Mouse (Mus musculus): Measurements from ENCODE around the gene Elfn1. TPM values are rescaled to one million over a fixed set of nuclear protein-coding genes. Genes with fewer than 3 reads are reported as not detected.

Gene Elfn1
- total RNA-seq (2017) = not detected in 2 replicates

- ATAC-seq (replicated peaks; ENCODE audit: low read depth, poor library complexity, severe bottlenecking) = no peak
These were observed at the start of gene Elfn1 for GRCm38 (mm10) chr5:139907714-139908242. Gene Elfn1 (plus strand): TSS chr5:139907943.

- no peak for ATAC-seq (replicated peaks; ENCODE audit: low read depth, poor library complexity, severe bottlenecking)
These were observed 47.2 kb upstream of the Elfn1 start for GRCm38 (mm10) chr5:139860328-139861104.

GRCm38 (mm10) chr5:139862759-139863158 lies 45.0 kb upstream of the Elfn1 start:
- ATAC-seq (replicated peaks; ENCODE audit: low read depth, poor library complexity, severe bottlenecking) = no peak

GRCm38 (mm10) chr5:139870886-139871285 lies 36.9 kb upstream of the Elfn1 start:
- ATAC-seq (replicated peaks; ENCODE audit: low read depth, poor library complexity, severe bottlenecking) = no peak

GRCm38 (mm10) chr5:139871526-139871925 lies 36.2 kb upstream of the Elfn1 start:
- ATAC-seq (replicated peaks; ENCODE audit: low read depth, poor library complexity, severe bottlenecking) = no peak

GRCm38 (mm10) chr5:139877563-139877962 lies 30.2 kb upstream of the Elfn1 start:
- no peak for ATAC-seq (replicated peaks; ENCODE audit: low read depth, poor library complexity, severe bottlenecking)

GRCm38 (mm10) chr5:139879694-139880093 lies 28.0 kb upstream of the Elfn1 start:
- no peak for ATAC-seq (replicated peaks; ENCODE audit: low read depth, poor library complexity, severe bottlenecking)

- ATAC-seq (replicated peaks; ENCODE audit: low read depth, poor library complexity, severe bottlenecking) = no peak
These were observed 26.6 kb upstream of the Elfn1 start for GRCm38 (mm10) chr5:139881161-139881560.

- no peak for ATAC-seq (replicated peaks; ENCODE audit: low read depth, poor library complexity, severe bottlenecking)
These were observed 19.1 kb upstream of the Elfn1 start for GRCm38 (mm10) chr5:139888624-139889023.

GRCm38 (mm10) chr5:139889370-139889769 lies 18.4 kb upstream of the Elfn1 start:
- ATAC-seq (replicated peaks; ENCODE audit: low read depth, poor library complexity, severe bottlenecking) = no peak

GRCm38 (mm10) chr5:139892326-139892994 lies 15.3 kb upstream of the Elfn1 start:
- no peak for ATAC-seq (replicated peaks; ENCODE audit: low read depth, poor library complexity, severe bottlenecking)

- ATAC-seq (replicated peaks; ENCODE audit: low read depth, poor library complexity, severe bottlenecking) = no peak
These were observed 14.8 kb upstream of the Elfn1 start for GRCm38 (mm10) chr5:139892995-139893345.

- ATAC-seq (replicated peaks; ENCODE audit: low read depth, poor library complexity, severe bottlenecking) = no peak
These were observed 13.7 kb upstream of the Elfn1 start for GRCm38 (mm10) chr5:139894025-139894508.

GRCm38 (mm10) chr5:139899044-139899443 lies 8.7 kb upstream of the Elfn1 start:
- ATAC-seq (replicated peaks; ENCODE audit: low read depth, poor library complexity, severe bottlenecking) = no peak

GRCm38 (mm10) chr5:139905121-139905520 lies 2.6 kb upstream of the Elfn1 start:
- no peak for ATAC-seq (replicated peaks; ENCODE audit: low read depth, poor library complexity, severe bottlenecking)

- no peak for ATAC-seq (replicated peaks; ENCODE audit: low read depth, poor library complexity, severe bottlenecking)
These were observed 1.2 kb upstream of the Elfn1 start for GRCm38 (mm10) chr5:139906507-139906906.

- ATAC-seq (replicated peaks; ENCODE audit: low read depth, poor library complexity, severe bottlenecking) = no peak
These were observed 502 bp upstream of the Elfn1 start for GRCm38 (mm10) chr5:139907241-139907640.

GRCm38 (mm10) chr5:139908243-139908810 lies 584 bp downstream of the Elfn1 start:
- ATAC-seq (replicated peaks; ENCODE audit: low read depth, poor library complexity, severe bottlenecking) = no peak; the same call in 1 of the 2 replicates

- no peak for ATAC-seq (replicated peaks; ENCODE audit: low read depth, poor library complexity, severe bottlenecking)
These were observed 1.3 kb downstream of the Elfn1 start for GRCm38 (mm10) chr5:139908811-139909627.
